Mouse (Mus musculus) megakaryocyte, embryonic 14.5 days (primary cell): ENCODE data around the gene Enah.

Experiments used
- FLI1 ChIP-seq: IDR thresholded peaks from 2 replicates; pipeline ENCODE4 v1.6.1; 2012; ENCODE audit warnings: low read length, inconsistent platforms, mixed read lengths
- GATA1 ChIP-seq: IDR thresholded peaks from 3 replicates; pipeline ENCODE4 v1.6.1; 2012; ENCODE audit warnings: mixed read lengths, low read length, inconsistent platforms, borderline replicate concordance

DNA sequence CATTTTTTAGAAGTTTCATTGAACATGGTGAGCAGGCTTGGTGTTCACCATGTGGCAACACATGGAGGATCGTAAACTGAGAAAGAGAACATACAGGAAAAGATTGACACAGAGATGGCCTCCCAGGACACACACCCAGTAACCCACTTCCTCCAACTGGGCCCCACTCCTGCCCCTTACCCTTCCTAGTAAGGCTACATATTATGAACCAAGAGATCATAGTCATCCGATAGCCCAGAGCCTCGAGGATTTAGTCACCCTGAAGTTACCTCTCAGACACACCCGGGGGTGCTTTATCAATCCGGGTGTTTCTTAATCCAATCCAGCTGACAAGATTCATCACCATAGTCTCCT is 153.9 kb downstream of the Enah start:
- no peak for TF ChIP-seq GATA1
- TF ChIP-seq FLI1 = no peak
